Mouse (Mus musculus): ENCODE measurements around the gene B3gnt9. TPM values are rescaled to one million over a fixed set of nuclear protein-coding genes. Genes with fewer than 3 reads are reported as not detected.
"Not testable (repeated sequence)": the region's sequence is repeated elsewhere in the genome, so short reads cannot be mapped to it uniquely, and the experiment has no call there.

The B3gnt9 gene
- polyA plus RNA-seq, 1 experiment from 2014 or later = 45.5 TPM

DNA sequence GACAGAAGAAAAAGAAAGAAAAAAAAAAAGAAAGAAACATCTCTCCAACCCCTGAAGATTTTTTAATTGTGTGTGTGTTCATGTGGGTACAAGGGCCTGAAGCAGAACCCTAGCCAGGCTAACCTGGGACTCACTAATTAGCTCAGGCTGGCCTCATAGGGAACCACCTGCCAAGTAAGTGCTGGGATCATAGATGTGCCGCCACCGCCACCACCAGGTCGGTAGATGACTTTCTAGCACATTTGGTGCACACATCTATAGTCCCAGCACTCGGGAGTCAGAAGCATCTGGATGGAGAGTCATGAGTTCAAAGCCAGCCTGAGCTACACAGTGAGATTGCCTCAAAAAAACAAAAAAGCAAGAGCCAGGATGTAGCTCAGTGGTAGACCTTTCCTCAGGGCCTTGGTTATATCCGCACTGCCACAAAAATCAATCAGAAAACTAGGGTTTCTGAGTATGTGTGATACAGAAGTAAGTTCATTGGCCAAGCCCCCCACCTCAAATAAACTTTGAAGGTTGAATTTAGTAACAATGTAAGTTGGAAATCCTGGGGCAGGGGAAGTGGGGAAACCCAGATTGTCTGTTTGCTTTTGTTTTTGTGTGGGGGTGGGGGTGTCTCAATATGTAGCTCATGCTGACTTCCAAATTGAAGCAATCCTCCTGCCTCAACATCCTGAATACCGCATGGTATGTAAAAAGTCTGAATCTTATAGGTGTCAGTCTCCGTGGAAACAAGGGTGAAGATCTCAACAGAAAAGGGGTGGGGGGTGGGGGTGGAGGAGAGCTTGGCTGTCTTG, 2.6 kb upstream of the B3gnt9 start:
- ATAC-seq (ENCODE audit: insufficient number of reproducible peaks, low FRiP score, low TSS enrichment, low read depth) = no peak
- peaks cover 41% of the 10 kb centered on the region for H3K27me3 ChIP-seq
- peaks cover 11% of the 10 kb centered on the region for H3K36me3 ChIP-seq
- no peak overlapping the region for H3K9ac ChIP-seq
- peaks cover 47% of the 10 kb centered on the region for H3K4me1 ChIP-seq
- no peak overlapping the region for H3K4me2 ChIP-seq (replicated peaks)
- no peaks in the 10 kb centered on the region for H3K9me3 ChIP-seq (replicated peaks)
- WGBS = 70% methylated on average over 7 of the region's 7 CpGs
- H3K27ac ChIP-seq (replicated peaks) = no peak overlapping the region
- H3K4me3 ChIP-seq (replicated peaks) = no peak overlapping the region

DNA sequence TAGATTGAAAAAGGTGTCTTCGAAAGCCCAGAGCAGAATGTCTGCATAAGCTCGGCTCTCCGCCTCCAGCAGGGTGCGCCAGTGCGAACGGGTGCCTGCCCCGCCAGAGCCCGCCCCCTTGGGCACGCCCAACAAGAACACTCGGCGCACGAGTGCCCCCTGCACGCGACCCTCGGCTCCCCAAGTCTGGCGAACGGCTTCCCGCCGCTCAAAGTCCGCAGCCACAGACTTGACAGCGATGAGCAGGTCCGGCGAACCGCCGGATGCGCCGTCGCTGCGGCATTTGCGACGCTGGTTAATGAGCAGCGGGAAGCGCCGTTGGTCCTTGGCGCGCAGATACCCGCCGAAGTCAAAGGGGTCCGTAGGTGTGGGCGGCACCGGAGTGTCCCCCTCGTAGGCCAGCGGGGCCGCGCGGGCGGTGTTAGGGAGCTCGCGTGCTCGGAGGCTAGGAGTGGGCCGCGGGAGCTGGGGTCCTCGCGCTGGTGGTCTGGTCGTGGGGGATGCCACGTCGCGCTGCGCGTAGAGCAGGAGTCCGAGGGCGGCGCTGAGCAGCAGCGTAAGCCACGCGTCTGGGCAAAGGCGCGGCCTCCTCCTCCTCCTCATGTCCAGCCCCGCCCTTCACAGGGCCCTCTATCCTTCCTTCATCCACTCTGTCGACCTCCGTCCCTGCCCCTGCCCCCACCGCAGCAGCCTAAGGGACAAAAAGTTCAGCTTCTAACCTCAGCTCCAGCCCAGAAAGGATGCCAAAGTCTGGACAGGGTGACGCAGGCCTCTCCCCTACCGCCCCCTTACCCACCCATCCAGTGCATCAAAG, 594 bp downstream of the B3gnt9 start:
- peak overlapping the region; percentile 73 for H3K9ac ChIP-seq
- peak overlapping the region; percentile 92 for H3K4me2 ChIP-seq (replicated peaks)
- peak; percentile 91 for ATAC-seq (ENCODE audit: insufficient number of reproducible peaks, low FRiP score, low TSS enrichment, low read depth)
- H3K36me3 ChIP-seq = peaks cover 39% of the 10 kb centered on the region
- no peaks in the 10 kb centered on the region for H3K9me3 ChIP-seq (replicated peaks)
- H3K4me3 ChIP-seq (replicated peaks) = peak overlapping the region; percentile 67
- peaks cover 37% of the 10 kb centered on the region for H3K4me1 ChIP-seq
- WGBS = under 1% methylated on average over 74 of the region's 74 CpGs
- peaks cover 20% of the 10 kb centered on the region for H3K27me3 ChIP-seq
- peak overlapping the region; percentile 95 for H3K27ac ChIP-seq (replicated peaks)

DNA sequence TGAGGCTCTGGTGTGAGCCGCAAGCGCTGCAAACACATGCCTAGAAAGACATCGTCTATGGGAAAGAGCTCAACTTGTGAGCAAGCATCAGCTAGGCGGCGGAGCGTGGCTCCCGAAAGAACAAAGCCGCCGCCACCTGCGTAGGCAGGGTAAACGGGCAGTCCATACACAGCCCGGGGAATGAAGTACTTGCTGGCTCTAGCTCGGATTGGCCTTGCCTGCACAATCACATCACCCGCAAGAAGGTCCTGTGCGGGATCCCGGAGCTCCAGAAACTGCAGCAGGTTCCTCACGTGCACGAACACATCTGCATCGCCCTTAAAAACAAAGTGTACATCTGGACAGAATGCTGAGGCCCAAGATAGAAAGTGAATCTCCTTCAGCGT, 1.2 kb downstream of the B3gnt9 start:
- Histone ChIP-seq H3K27me3 (peaks cover 14% of the 10 kb centered on the region), H3K4me3 (replicated peaks) (peak overlapping the region; percentile 67), H3K9ac (peak overlapping the region; percentile 73; the same call in 1 of the 2 replicates), H3K27ac (replicated peaks) (peak overlapping the region; percentile 95), H3K36me3 (peaks cover 45% of the 10 kb centered on the region), H3K9me3 (replicated peaks) (no peaks in the 10 kb centered on the region), H3K4me2 (replicated peaks) (peak overlapping the region; percentile 92), H3K4me1 (peaks cover 31% of the 10 kb centered on the region)
- 35% methylated on average over 20 of the region's 20 CpGs for WGBS
- ATAC-seq (ENCODE audit: insufficient number of reproducible peaks, low FRiP score, low TSS enrichment, low read depth) = no peak

DNA sequence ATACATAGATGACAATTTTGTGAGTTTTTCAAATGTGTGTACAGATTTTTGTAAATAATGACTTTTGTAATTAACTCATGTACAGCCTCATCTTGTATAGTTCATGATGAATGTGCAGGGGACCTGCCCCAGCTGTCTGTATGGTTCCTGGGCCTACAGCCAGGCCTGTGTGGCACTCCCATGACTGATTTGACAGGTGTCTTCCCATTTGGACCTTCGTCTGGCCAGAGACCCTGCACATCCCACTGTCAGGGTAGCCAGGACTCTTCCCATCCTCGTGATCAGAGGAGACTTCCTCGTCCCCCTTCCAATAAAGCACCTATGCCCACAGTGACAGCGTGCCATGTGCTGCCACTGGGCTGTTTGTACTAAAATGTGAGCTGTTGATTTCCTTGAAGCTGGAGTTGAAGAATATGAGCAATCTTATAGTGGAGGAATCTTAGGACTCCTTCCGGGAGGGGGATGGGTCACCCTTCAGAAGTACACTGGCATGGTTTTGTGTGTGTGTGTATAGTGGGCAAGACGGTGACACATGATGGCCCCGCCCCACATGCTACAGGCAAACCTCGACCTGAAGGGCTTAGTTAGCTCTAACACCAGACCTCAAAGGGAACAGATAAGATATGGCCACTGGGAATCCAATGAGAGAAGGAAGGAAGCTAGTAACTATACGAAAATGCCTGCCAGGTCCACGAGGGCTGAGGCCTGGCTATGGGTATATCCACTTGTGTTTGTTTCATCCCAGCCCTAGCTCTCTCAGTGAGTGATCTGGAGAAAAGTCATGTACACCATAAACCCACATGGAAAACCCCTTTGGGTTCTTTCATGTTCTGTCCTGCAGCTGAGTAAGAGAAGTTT, 2.0 kb downstream of the B3gnt9 start:
- Histone ChIP-seq H3K4me1 (peaks cover 27% of the 10 kb centered on the region), H3K36me3 (peaks cover 52% of the 10 kb centered on the region), H3K27ac (replicated peaks) (no peak overlapping the region), H3K9me3 (replicated peaks) (no peaks in the 10 kb centered on the region), H3K4me3 (replicated peaks) (peak overlapping the region; percentile 67; the same call in 1 of the 2 replicates), H3K27me3 (peaks cover 6% of the 10 kb centered on the region), H3K4me2 (replicated peaks) (peak overlapping the region; percentile 92), H3K9ac (no peak overlapping the region)
- WGBS = 83% methylated on average over 10 of the region's 10 CpGs
- no peak for ATAC-seq (ENCODE audit: insufficient number of reproducible peaks, low FRiP score, low TSS enrichment, low read depth)

DNA sequence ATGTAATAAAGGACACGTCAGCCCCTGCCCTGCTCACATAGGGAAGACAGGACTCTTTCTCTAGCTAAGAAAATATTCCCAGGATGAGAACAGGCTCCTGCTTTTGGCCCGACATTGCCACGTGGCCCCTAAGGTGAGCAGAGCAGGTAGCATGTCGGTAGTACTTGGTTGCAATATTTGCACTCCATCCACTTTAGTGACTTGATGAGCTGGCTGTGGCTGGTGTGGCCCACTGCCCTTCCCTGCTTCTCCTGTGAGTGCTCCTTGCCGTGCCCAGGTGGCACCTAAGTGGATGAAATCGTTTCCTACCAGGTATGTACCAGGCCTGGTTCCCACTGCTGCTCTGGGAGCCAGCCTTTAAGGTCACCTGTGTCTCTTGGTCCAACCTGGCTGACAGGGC, 3.0 kb downstream of the B3gnt9 start:
- H3K27me3 ChIP-seq = peaks cover 3% of the 10 kb centered on the region; the same call in 1 of the 2 replicates
- peaks cover 27% of the 10 kb centered on the region for H3K4me1 ChIP-seq
- H3K27ac ChIP-seq (replicated peaks) = no peak overlapping the region
- H3K9ac ChIP-seq = no peak overlapping the region
- H3K4me3 ChIP-seq (replicated peaks) = no peak overlapping the region
- peaks cover 56% of the 10 kb centered on the region for H3K36me3 ChIP-seq
- ATAC-seq (ENCODE audit: insufficient number of reproducible peaks, low FRiP score, low TSS enrichment, low read depth) = no peak
- H3K4me2 ChIP-seq (replicated peaks) = no peak overlapping the region
- 87% methylated on average over 6 of the region's 6 CpGs for WGBS
- H3K9me3 ChIP-seq (replicated peaks) = no peaks in the 10 kb centered on the region

DNA sequence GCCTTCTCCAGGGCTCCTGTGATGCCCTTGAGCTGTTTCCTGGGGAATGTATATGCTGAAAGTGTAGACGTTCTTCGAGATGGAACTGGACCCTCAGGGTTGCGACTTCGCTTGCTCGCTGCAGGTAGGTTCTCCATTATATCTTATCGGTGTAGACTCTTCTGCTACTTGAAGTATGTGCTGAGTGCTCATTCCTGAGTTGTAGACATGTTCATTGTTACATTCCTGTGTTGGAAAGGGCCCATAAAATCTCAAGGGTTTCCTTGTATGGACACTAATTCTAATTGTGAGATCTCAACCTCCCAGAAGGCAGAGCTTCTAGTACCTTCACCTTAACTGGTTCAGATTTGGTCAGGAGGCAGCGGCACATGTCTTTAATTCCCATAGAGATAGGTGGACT, 13.9 kb downstream of the B3gnt9 start:
- Histone ChIP-seq H3K27me3 (no peaks in the 10 kb centered on the region), H3K9me3 (replicated peaks) (no peaks in the 10 kb centered on the region), H3K36me3 (peaks cover 51% of the 10 kb centered on the region), H3K4me3 (replicated peaks) (no peak overlapping the region), H3K4me2 (replicated peaks) (no peak overlapping the region), H3K4me1 (no peaks in the 10 kb centered on the region), H3K27ac (replicated peaks) (no peak overlapping the region), H3K9ac (no peak overlapping the region)
- ATAC-seq (ENCODE audit: insufficient number of reproducible peaks, low FRiP score, low TSS enrichment, low read depth) = no peak
- WGBS = 94% methylated on average over 7 of the region's 7 CpGs

DNA sequence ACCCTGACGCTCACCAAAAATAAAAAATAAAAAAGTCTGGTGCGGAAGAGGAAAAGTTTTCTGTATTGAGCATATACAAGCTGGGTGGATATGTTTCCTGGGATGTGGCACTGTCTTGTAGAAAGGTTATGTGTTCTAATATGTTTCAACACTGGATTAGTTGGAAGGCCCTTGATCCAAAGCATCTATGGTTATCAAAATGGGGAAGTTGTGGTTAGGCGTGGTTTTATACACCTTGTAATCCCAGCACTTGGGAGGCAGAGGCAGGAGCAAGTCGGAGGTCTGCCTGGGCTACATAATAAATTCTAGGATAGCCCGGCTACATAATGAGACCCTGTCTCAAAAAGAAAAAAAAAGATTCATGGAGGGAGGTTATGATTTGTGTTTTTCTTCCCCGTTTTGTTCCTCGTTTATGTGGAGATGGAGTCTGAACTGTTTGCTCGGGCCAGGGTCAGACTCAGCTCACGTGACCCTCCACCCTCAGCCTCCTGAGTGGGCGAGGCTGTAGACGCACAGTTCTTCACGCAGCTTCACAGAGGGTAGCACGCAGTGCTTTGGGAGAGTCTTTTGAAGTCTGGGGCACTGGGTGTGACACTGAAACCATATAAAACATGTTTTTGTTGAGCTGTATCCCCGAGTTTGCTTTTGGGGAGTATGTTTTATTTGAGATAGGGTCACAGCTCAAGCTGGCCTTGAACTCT, 17.4 kb downstream of the B3gnt9 start:
- H3K27ac ChIP-seq (replicated peaks) = no peak overlapping the region
- H3K9me3 ChIP-seq (replicated peaks) = no peaks in the 10 kb centered on the region
- H3K4me1 ChIP-seq = no peaks in the 10 kb centered on the region
- no peak for ATAC-seq (ENCODE audit: insufficient number of reproducible peaks, low FRiP score, low TSS enrichment, low read depth)
- no peak overlapping the region for H3K9ac ChIP-seq
- H3K4me2 ChIP-seq (replicated peaks) = no peak overlapping the region
- 90% methylated on average over 14 of the region's 14 CpGs for WGBS
- H3K27me3 ChIP-seq = no peaks in the 10 kb centered on the region
- no peak overlapping the region for H3K4me3 ChIP-seq (replicated peaks)
- peaks cover 57% of the 10 kb centered on the region for H3K36me3 ChIP-seq

DNA sequence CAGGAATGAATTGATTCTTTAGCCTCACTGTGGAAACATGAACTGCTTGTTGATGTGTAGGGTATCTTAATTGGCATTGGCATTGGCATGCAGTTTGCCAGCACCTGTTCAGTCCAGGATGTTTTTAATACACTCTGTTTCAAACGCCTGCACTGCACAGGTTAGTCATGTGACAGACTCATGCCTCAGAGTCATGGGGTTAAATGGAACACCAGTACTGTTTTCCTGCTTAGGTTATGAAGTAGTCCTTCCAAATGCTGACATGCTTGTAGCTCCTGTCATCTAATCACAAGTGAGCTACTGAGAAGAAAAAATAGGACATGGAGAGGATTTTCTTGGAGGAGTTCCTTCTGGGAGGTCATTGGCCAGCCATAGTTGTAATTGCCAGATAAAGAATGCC, 19.7 kb downstream of the B3gnt9 start:
- Histone ChIP-seq H3K27ac (replicated peaks) (no peak overlapping the region), H3K9me3 (replicated peaks) (no peaks in the 10 kb centered on the region), H3K4me3 (replicated peaks) (no peak overlapping the region), H3K4me2 (replicated peaks) (no peak overlapping the region), H3K36me3 (peaks cover 41% of the 10 kb centered on the region), H3K27me3 (no peaks in the 10 kb centered on the region), H3K9ac (no peak overlapping the region), H3K4me1 (no peaks in the 10 kb centered on the region)
- ATAC-seq (ENCODE audit: insufficient number of reproducible peaks, low FRiP score, low TSS enrichment, low read depth) = no peak
- 69% methylated on average over 1 of the region's 1 CpGs for WGBS

DNA sequence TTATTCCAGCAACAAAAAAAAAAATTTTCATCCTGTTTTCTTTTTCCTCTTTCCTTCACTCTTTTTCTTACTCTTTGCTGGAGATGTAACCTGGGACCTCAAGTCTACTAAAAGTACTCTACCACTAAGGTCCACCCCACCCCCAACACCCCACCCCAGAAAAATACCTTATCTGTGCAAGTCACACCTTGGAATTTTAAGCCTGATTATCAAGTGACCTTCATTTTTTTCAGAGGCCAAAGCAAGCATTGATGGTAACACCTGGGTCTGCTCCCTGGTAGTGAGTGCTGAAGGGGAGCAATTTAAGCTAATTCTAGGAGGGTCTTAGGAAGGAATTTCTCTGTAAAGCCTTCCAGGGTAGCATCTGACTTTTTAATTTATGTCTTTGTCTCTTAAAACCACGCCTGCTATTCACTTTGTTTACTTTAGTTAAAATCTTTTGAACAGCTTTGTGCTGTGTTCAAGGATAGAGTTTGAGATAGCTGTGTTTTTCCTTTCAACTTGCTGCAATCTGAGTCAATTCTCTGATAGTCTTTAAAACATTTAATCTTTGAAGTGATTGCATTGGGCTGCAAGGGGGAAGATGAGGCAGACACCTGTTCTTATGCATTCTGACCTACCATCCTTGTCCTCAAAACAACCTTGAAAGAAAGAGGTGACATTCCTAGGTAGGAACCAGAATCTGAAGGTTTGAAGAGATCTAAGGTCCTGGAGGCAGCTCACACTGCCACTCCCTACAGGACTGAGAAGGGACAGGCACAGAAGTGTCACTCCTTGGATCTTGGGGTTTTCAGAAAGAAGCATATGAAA, 21.6 kb downstream of the B3gnt9 start:
- no peaks in the 10 kb centered on the region for H3K9me3 ChIP-seq (replicated peaks)
- H3K4me1 ChIP-seq = no peaks in the 10 kb centered on the region
- 61% methylated on average over 1 of the region's 1 CpGs for WGBS
- H3K4me3 ChIP-seq (replicated peaks) = no peak overlapping the region
- no peak for ATAC-seq (ENCODE audit: insufficient number of reproducible peaks, low FRiP score, low TSS enrichment, low read depth)
- no peak overlapping the region for H3K4me2 ChIP-seq (replicated peaks)
- H3K27ac ChIP-seq (replicated peaks) = no peak overlapping the region
- no peaks in the 10 kb centered on the region for H3K27me3 ChIP-seq
- H3K36me3 ChIP-seq = peaks cover 24% of the 10 kb centered on the region
- no peak overlapping the region for H3K9ac ChIP-seq

DNA sequence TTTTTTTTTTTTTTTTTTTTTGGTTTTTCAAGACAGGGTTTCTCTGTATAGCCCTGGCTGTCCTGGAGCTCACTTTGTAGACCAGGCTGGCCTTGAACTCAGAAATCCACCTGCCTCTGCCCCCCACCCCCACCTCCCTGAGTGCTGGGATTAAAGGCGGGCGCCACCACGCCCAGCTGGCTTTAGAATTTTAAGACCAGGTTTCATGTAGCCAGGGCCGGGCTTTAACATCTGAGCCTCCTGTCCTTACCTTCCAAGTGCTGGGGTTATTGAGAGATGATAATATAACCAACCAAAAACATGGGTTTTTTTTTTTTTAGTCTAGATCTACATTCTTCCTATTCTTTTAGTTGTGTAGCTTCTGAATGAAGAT, 22.6 kb downstream of the B3gnt9 start:
- ATAC-seq (ENCODE audit: insufficient number of reproducible peaks, low FRiP score, low TSS enrichment, low read depth); H3K4me1 ChIP-seq: not testable (repeated sequence)
- WGBS = 76% methylated on average over 4 of the region's 4 CpGs

More for the DNA sequence above, 22.6 kb downstream of the B3gnt9 start:
- not testable (repeated sequence) for H3K9me3 ChIP-seq (replicated peaks); H3K9ac ChIP-seq; H3K27ac ChIP-seq (replicated peaks); H3K4me2 ChIP-seq (replicated peaks); H3K27me3 ChIP-seq; H3K4me3 ChIP-seq (replicated peaks)
- peaks cover 19% of the 10 kb centered on the region for H3K36me3 ChIP-seq

Measured in embryonic facial prominence, embryonic 15.5 days (tissue).